ENCODE assay signal across 10 mouse cellular contexts in genomic region chr11:31694801-31695200, GRCm38 (mm10). TPM values are rescaled to one million over a fixed set of nuclear protein-coding genes. Genes with fewer than 3 reads are reported as not detected.
DNase-seq lines count a peak whose midpoint lies in the region; ATAC-seq and TF ChIP-seq lines count a peak whose summit lies in the region.
"Had no signal": no experiment of that assay in that cellular context is flagged by ENCODE, and none has a peak within 500 bp of the region (broad histone marks: within the 10 kb centered on the region; RNA-seq: fewer than 3 reads in every experiment).

No protein-coding gene starts in this region.

- ATAC-seq in megakaryocyte progenitor cell, adult 5-6 weeks (replicated peaks; ENCODE audit: poor library complexity): no peak

- H3K27ac ChIP-seq in left cerebral cortex, adult 2 months: peak overlapping the region; percentile 95
- H3K27ac ChIP-seq: embryonic facial prominence, embryonic 13.5 days; lung, embryonic 15.5 days had no signal

- peak overlapping the region; percentile 11; the same call in 1 of the 2 replicates for H3K4me3 ChIP-seq in left cerebral cortex, adult 2 months
- H3K4me3 ChIP-seq: embryonic facial prominence, embryonic 13.5 days; lung, embryonic 15.5 days had no signal

- TF ChIP-seq CTCF in left cerebral cortex, adult 2 months (IDR thresholded peaks at IDR 0.05): no peak

- DNase-seq in cerebellum, postnatal 10 days: peak; percentile 89 to 92
- no peak for DNase-seq in cerebellum, adult 18-20 months
- DNase-seq in frontal cortex, postnatal 36 days (ENCODE audit: low spot score in 2 of 2): peak; percentile 70 to 90
- peak; percentile 65 to 80 for DNase-seq in left cerebral cortex, adult 2 months (ENCODE audit: extremely low spot score in 1 of 2, low spot score in 2 of 2)
- DNase-seq in right cerebral cortex, adult 18-20 months: peak; percentile 85
- no peak for DNase-seq in spleen, postnatal 14 days (ENCODE audit: low spot score in 2 of 2)
- no peak for DNase-seq in gastrocnemius, postnatal 25 days

- intact Hi-C loops in left cerebral cortex, adult 2 months (cut with DNase I): no loop called here

RNA-seq across cellular contexts. Expression of gene Bod1, which starts 23.1 kb away (rescaled TPM):
- 100 to 1,000 TPM; 100 to 101 TPM for total RNA-seq in left cerebral cortex, adult 2 months (2021)
- 16.2 and 17.8 TPM in 2 replicates for total RNA-seq in megakaryocyte progenitor cell, adult 5-6 weeks (2015)
- total RNA-seq in megakaryocyte progenitor cell, adult 5-6 weeks (2017): 16.4 and 19.2 TPM in 2 replicates
- 100 to 1,000 TPM; 119 to 142 TPM for total RNA-seq in gastrocnemius, postnatal 25 days (2021)

Comparison
In these comparisons a context has a peak if more than half of its experiments do, and no peak if none do; other contexts are left out.
1. DNase-seq: peak in cerebellum, postnatal 10 days (2 of 2), frontal cortex, postnatal 36 days (2 of 2), left cerebral cortex, adult 2 months (2 of 2) and right cerebral cortex, adult 18-20 months (single experiment); none in cerebellum, adult 18-20 months (0 of 2), spleen, postnatal 14 days (0 of 2) and gastrocnemius, postnatal 25 days (single experiment).
2. RNA of gene Bod1, which starts 23.1 kb away (total RNA-seq): 119 to 142 TPM in gastrocnemius, postnatal 25 days and 100 to 101 TPM in left cerebral cortex, adult 2 months; 16.2 to 19.2 TPM in megakaryocyte progenitor cell, adult 5-6 weeks; every median in the first group is over 4 times any median in the second.